Mouse (Mus musculus): ENCODE data around the gene Sppl2b. TPM values are rescaled to one million over a fixed set of nuclear protein-coding genes. Genes with fewer than 3 reads are reported as not detected.
"Not testable (repeated sequence)": the region's sequence is repeated elsewhere in the genome, so short reads cannot be mapped to it uniquely, and the experiment has no call there.

The Sppl2b gene
- 10 to 100 TPM; 81.5 to 90.2 TPM for total RNA-seq (2021)

DNA sequence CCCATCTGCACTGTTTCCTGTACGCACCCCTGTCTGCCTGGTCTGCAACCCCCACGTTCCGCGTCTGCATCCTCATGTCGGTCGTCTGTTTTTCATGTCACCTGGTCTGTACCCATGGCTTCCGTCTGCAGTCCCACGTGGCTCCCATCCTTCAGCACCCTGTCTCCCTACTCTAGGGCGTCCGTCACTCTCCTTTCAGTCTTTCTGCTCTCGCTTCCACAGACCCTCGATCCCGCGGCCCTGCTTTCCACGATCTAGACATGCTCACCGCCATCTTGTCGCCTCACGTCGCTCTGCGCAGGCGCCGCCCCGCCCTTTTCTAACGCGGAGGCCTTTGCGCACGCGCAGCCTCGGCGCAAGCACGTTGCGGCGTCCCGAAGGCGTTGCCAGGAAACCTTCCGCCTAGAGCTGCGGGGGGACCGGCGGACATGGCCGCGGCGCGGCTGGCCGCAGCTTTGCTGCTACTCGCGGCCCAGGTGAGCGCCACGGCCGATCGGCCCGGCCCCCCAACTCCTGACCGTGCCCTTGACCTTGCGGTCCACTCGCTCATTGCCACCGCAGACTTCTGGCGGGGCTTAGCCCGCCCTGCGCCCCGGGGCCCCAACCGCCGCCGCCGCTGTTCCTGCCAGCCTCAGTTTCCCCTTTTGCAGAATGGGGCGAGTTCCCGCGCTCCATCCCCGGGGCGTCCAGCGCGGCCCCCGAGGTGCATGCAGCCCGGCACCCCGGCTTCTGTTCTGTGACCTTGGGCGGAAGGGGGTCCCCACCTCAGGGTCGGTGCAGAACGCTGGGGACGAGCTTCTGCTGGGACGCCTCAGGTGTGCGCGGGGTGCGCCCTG is at the start of gene Sppl2b, which contains the start of gene Lsm7:
Gene Sppl2b, plus strand, starts transcription at position 363 of the 836 bp plus-strand sequence.
Gene Lsm7, minus strand, starts transcription at position 297 of the 836 bp plus-strand sequence.
- intact Hi-C loops (cut with DNase I): no loop called here
- DNase-seq (ENCODE audit: extremely low spot score in 1 of 2, low spot score in 2 of 2): peak; percentile 93 to 97

DNA sequence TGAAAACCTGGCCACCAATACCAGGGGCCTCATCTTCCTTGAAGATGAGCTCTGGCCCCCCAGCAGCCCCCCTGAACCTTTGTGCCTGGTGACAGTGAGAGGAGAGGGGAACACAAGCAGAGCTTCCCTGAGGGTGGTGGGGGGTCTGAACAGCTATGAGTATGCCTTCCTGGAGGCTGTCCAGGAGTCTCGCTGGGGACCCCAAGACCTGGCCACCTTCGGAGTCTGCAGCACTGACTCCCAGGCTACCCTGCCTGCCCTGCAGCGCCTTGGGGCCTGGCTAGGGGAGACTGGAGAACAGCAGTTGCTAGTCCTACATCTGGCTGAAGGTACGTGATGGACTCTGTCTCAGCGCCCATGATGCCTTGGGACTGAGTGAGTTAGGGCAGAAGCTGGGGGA is 49.8 kb upstream of the Sppl2b start:
- intact Hi-C loops (cut with DNase I): loop anchor here (5.0 kb wide), 1 partner anchor 72 kb away; no protein-coding TSS in a partner anchor
- no peak for DNase-seq (ENCODE audit: extremely low spot score in 1 of 2, low spot score in 2 of 2)

DNA sequence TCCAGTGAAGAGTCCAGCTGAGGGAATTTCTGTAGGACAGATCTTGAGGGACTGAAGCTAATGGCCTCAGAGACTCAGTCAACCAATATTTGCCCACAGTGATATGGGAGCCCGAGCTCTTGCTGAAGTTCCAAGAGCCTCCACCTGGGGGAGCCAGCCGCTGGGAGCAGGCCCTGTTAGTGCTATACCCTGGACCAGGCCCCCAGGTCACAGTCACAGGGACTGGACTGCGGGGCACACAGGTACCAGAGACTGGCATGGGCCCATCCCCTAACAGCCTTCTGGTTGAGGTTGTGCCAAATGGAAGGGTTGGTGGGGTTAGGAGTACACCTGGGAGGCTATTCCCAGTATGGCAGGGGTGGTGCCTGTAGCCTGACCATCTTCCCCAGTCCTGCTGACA is 49.1 kb upstream of the Sppl2b start:
- intact Hi-C loops (cut with DNase I): loop anchor here (5.0 kb wide), 1 partner anchor 71 kb away; no protein-coding TSS in a partner anchor
- DNase-seq (ENCODE audit: extremely low spot score in 1 of 2, low spot score in 2 of 2): peak in 1 of 2 experiments; percentile 82

DNA sequence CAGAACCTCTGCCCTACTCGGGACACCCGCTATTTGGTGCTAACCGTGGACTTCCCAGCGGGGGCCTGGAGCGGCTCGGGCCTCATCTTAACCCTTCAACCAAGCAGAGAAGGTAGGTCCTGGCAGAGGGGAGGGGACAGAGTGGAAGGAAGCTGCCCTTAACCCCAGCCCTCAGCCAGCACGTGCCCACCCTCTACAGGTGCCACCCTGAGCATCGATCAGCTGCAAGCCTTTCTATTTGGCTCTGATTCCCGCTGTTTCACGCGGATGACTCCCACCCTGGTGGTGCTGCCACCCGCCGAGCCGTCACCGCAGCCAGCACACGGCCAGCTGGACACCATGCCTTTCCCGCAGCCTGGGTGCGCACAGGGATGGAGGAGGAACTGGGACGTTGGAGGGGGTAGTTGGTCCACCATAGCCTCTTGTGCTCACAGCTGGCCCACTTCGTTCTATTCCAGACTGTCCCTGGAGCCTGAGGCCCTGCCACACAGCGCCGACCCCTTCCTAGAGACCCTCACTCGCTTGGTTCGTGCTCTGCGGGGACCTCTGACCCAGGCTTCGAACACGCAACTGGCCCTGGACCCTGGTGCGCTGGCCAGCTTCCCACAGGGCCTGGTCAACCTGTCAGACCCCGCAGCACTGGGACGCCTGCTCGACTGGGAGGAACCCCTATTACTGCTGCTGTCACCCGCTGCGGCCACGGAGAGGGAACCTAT is 48.6 kb upstream of the Sppl2b start:
- intact Hi-C loops (cut with DNase I): loop anchor here (5.0 kb wide), 1 partner anchor 71 kb away; no protein-coding TSS in a partner anchor
- DNase-seq (ENCODE audit: extremely low spot score in 1 of 2, low spot score in 2 of 2): no peak

DNA sequence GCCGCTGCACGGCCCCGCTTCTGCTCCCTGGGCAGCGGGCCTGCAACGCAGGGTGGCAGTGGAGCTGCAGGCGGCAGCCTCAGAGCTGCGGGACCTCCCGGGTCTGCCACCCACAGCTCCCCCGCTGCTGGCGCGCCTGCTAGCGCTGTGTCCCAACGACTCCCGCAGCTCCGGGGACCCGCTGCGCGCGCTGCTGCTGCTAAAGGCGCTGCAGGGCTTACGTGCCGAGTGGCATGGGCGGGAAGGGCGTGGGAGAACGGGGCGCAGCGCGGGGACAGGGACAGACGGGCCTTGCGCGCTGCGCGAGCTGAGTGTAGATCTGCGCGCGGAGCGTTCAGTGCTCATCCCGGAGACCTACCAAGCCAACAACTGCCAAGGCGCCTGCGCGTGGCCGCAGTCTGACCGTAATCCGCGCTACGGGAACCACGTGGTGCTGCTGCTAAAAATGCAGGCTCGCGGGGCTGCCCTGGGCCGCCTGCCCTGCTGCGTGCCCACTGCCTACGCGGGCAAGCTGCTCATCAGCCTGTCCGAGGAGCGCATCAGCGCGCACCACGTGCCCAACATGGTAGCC is 47.9 kb upstream of the Sppl2b start:
- intact Hi-C loops (cut with DNase I): loop anchor here (5.0 kb wide), 1 partner anchor 70 kb away; no protein-coding TSS in a partner anchor

DNA sequence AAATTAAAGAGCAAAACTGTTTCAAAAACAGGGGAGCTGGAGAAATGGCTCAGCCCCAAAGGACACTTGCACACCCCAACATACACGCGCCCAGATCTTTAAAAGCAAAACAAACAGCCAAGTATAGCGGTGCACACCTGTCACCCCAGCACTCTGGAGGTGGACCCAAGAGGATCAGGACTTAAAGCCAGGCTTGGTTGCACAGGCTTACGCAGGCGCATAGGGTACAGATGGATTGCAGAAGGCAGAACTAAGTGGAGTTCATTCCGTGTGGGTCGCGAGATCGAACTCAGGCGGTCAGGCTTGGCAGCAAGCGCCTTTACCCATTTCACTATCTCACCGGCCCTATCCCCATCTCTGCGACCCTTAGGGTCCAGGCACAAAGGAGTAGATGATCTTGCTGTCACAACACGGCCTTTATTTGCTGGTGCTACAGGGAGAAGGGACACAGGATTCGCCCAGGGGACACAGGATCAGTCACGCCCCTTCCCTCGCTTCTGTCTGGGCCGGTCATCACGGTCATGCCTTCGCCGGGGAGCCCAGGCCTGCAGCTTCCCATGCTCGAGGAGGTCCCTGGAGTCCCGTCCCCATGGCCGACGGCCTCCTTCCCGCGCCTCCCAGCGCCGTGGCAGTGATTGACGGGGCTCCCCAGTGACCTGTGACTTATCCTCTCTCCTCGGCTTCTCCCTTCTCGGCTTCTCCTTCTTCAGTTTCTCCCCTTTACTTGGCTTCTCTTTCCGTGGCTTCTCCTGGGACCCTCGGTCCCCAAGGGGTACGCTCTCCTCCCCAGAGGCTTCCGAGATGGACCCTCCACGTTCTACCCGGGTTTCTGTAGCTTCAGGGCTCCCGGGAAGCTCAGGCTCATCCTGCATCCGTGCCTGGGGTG is 46.7 kb upstream of the Sppl2b start:
- no peak for DNase-seq (ENCODE audit: extremely low spot score in 1 of 2, low spot score in 2 of 2)
- intact Hi-C loops (cut with DNase I): loop anchor here (5.0 kb wide), 1 partner anchor 69 kb away; no protein-coding TSS in a partner anchor

More for the DNA sequence above, 47.9 kb upstream of the Sppl2b start:
- peak; percentile 83 to 87 for DNase-seq (ENCODE audit: extremely low spot score in 1 of 2, low spot score in 2 of 2)

DNA sequence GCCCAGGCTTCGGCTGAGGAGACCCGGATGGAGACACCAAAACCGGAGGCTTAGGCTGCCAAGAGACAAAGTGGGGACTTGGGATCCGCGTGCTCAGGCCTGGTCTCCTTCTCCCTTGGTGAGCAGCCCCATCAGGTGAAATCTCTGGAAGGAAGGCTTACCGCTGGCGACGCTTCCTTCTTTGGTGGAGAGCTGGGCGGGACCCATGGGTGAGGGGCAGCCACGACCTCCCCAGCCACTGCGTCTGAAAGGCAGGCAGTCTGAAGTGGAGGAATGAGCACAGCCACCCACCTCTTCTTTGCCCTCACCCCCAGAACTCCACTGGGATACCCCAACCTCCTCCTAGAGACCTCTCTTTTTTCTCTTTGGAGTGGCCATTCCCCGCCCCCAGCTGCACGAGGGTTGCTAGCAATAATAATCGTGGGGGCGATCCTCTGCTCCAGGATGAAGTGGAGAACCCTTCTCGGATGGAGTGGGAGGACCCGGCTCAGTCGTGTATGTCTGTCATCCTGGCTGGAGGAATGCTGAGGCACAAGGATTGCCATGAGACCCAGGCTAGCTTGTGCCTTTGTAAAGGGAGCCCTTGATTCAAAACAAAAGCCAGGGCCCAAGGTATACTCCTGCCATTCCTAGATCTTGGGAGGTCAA is 46.0 kb upstream of the Sppl2b start:
- intact Hi-C loops (cut with DNase I): loop anchor here (5.0 kb wide), 1 partner anchor 68 kb away; no protein-coding TSS in a partner anchor
- peak in 1 of 2 experiments; percentile 44 for DNase-seq (ENCODE audit: extremely low spot score in 1 of 2, low spot score in 2 of 2)

DNA sequence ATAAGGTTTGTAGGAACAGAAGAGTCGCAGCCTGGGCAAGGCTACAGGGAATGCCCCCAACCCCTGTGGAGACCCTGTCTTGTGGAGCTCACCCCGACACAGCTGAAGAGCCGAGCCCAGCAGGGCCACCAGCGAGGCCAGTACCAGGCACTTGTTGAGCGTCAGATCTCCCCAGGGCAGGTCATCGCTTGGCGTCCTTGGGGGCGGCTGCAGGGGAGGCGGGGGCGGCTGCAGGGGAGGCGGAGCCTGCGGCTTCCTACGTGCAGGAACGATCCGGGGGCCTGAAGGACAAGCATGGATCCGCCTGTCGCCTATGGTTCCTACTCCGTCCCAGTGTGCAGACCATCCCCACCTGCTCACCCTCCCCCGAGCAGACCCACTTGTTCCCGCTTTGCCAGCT is 45.0 kb upstream of the Sppl2b start:
- intact Hi-C loops (cut with DNase I): no loop called here
- DNase-seq (ENCODE audit: extremely low spot score in 1 of 2, low spot score in 2 of 2): peak in 1 of 2 experiments; percentile 37

DNA sequence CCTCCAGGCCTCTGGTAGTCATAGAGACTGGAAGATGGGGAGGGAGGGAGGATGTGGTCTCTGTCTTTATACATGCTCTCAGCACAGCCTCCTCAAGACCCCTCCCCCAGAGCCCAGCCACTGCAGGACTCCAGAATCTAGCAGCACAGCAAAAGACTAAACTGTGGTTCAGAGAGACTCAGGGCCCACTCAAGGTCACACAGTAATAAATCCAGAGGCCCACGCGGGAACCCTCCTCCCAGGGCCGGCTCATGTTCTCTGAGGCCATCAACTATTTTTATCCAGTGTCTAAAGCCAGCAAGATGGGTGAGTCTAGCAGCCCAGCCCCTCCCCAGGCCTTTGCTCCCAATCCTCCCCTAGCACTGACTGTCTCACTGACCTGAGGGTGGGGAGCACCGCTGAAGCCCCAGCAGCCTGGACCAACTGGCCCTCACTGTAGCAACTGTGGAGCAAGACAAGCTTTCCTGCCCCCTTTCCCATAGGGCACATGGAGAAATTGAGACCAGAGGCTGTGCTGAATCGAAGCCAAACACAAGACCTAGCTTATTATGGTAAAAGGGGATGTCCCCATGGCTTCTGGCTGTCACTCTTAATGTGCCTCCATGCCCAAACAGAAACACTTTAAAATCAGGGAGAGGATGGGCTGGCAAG is 42.6 kb upstream of the Sppl2b start:
- intact Hi-C loops (cut with DNase I): no loop called here
- DNase-seq (ENCODE audit: extremely low spot score in 1 of 2, low spot score in 2 of 2): no peak

DNA sequence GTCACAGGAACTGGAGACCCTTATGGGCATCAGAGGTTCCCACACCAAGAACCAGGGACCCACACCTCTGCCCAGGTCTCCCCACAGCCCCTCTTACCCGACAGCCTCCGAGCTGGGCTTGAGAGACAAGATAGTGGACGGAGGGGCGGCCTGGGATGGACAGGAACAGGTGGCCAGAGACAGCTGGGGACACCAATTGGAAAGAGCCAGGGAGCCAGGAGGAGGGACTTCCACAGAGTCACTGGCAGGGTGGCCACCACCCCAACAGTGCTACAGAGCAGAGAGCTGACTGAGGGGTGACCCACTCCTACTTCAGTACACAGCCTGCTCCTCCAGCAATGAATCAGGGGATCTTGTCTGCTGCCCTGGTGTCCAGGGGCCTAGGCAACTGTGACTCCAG is 41.7 kb upstream of the Sppl2b start, which contains the start of gene Jsrp1:
Gene Jsrp1, minus strand, starts transcription at position 133 of the 400 bp plus-strand sequence.
- no peak for DNase-seq (ENCODE audit: extremely low spot score in 1 of 2, low spot score in 2 of 2)
- intact Hi-C loops (cut with DNase I): no loop called here

DNA sequence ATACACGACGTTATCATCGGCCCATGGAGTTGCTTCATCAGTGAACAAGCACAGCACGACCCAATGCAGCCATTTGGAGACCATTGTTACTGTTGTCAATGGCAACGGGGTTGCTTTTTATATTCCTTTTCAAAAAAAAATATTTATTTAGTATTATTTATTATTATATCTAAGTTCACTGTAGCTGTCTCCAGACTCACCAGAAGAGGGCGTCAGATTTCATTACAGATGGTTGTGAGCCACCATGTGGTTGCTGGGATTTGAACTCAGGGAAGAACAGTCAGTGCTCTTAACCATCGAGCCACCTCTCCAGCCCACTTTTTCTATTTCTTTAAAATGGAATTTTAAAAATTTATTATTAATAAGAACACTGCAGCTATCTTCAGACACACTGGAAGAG is 40.3 kb upstream of the Sppl2b start:
- intact Hi-C loops (cut with DNase I): loop anchor here (5.0 kb wide), 1 partner anchor 183 kb away; no protein-coding TSS in a partner anchor
- DNase-seq (ENCODE audit: extremely low spot score in 1 of 2, low spot score in 2 of 2): no peak

DNA sequence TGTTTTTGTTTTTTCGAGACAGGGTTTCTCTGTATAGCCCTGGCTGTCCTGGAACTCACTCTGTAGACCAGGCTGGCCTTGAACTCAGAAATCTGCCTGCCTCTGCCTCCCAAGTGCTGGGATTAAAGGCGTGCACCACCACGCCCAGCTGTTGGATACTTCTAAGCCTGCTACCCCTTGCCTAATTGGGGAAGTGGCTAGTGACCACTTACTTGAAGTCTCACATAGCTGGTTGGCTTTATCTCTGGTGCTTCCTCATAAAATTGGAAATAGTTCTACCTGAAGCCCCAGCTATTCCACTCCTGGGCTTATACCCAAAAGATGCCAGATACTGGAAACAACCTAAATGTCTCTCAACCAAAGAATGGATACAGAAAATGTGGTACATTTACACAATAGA is 38.8 kb upstream of the Sppl2b start:
- DNase-seq (ENCODE audit: extremely low spot score in 1 of 2, low spot score in 2 of 2): not testable (repeated sequence)
- intact Hi-C loops (cut with DNase I): loop anchor here (5.0 kb wide), 1 partner anchor 181 kb away; no protein-coding TSS in a partner anchor

DNA sequence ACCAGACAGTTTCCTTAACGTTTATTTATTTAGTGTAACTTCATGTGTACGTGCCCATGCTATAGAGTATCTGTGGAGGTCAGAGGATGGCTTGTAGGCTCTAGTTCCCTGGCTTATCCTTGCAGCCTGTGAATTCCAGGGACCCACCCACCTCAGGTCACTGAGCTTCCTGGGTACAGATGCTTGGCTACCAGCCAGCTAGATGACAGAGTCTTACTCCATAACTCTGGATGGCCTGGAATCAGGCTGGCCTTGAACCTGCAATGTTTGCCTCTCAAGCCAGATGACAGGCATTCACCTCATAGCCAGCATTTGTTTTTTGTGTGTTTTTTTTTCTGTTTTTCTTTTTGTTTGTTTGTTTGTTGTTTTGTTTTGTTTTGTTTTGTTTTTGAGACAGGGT is 37.9 kb upstream of the Sppl2b start:
- intact Hi-C loops (cut with DNase I): loop anchor here (5.0 kb wide), 1 partner anchor 180 kb away; no protein-coding TSS in a partner anchor

DNA sequence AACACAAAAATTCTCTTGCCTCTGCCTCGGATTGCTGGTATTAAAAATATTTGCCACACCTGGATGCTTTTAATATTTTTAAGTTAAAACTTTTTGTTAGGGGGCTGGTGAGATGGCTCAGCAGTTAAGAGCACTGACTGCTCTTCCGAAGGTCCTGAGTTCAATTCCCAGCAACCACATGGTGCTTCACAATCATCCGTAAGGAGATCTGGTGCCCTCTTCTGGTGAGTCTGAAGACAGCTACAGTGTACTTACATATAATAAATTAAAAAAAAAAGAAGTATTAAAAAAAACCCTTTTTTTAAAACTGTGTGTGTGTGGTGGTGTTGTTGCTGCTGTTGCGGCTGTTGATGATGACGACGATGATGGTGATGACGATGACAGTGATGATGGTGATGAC is 37.1 kb upstream of the Sppl2b start:
- intact Hi-C loops (cut with DNase I): loop anchor here (5.0 kb wide), 1 partner anchor 179 kb away; no protein-coding TSS in a partner anchor
- DNase-seq (ENCODE audit: extremely low spot score in 1 of 2, low spot score in 2 of 2): not testable (repeated sequence)

More for the DNA sequence above, 37.9 kb upstream of the Sppl2b start:
- no peak for DNase-seq (ENCODE audit: extremely low spot score in 1 of 2, low spot score in 2 of 2)

DNA sequence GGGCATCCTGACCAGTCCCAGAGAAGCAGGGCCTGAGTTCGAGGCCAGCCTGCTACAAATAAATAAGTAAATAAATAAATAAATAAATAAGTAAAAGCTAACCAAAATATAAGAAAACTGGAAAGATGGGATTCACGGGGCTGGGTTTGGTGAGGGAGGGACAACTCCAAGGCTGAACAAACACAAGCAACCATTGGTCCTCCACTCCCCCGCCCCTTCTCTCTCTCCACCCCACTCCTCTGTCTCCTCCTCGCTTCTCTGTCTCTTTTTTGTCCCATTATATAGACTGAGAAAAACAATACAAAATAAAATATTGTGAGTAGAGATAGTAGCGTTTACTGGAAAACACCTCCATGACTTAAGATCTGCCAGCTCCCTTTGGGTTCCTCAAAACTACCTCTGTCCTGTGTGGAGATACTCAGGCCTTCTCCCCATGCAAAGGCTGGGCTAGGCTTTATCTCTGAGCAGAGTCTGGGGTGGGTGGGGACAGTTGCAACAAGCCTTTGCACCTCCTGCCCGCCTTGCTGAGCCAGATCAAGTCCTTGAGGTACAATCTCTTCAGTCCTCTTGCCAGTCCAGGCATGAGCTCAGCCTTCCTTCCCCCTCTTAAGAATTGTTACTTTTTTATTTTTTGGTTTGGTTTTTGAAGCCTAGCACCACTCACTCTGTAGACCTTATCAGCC is 36.3 kb upstream of the Sppl2b start:
- no peak for DNase-seq (ENCODE audit: extremely low spot score in 1 of 2, low spot score in 2 of 2)
- intact Hi-C loops (cut with DNase I): loop anchor here (5.0 kb wide), 1 partner anchor 179 kb away; no protein-coding TSS in a partner anchor

DNA sequence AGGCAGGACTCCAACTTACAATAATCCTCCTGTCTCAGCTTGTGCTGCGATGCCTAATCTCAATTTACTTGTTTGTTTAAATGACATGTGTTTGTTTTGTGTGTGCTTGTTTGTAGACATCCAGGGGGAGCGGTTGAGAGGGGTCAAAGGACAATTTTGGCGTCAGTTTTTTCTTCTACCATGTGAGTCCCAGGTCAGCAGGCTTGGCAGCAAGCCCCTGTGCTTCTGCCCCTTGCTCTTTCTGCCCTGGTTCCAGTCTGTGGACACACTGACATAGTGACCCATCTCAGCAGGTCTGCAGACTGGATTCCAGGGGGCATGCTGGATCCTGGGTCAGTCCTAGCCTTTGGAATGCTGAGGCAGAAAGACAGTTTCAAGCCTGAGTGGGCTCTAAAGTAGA is 35.7 kb upstream of the Sppl2b start:
- DNase-seq (ENCODE audit: extremely low spot score in 1 of 2, low spot score in 2 of 2): no peak

More for the DNA sequence above, 35.7 kb upstream of the Sppl2b start:
- intact Hi-C loops (cut with DNase I): loop anchor here (5.0 kb wide), 1 partner anchor 178 kb away; no protein-coding TSS in a partner anchor

Measured in left cerebral cortex, postnatal 10 days (tissue).